Mouse (Mus musculus) T-helper 2 cell (primary cell): ENCODE results near the gene Prex1.

ENCODE experiments used
- in situ Hi-C: fragments of 300-600 bp; cut with MboI, MseI; formaldehyde crosslinking; loops from one replicate; pipeline ENCODE4 v1.15.1; 2025; ENCODE audit warnings: high pct_unique_total_duplicates

Prex1 gene

GRCm38 (mm10) chr2:166636867-166637672, 76.6 kb downstream of the Prex1 start:
- in situ Hi-C loops: no loop called here

GRCm38 (mm10) chr2:166635521-166635920, 78.1 kb downstream of the Prex1 start:
- in situ Hi-C loops: no loop called here

GRCm38 (mm10) chr2:166632571-166633361, 80.9 kb downstream of the Prex1 start:
- in situ Hi-C loops: no loop called here

- in situ Hi-C loops: no loop called here
These were observed 81.9 kb downstream of the Prex1 start for GRCm38 (mm10) chr2:166631621-166632171.

GRCm38 (mm10) chr2:166631189-166631588, 82.4 kb downstream of the Prex1 start:
- in situ Hi-C loops: no loop called here

- in situ Hi-C loops: no loop called here
These were observed 83.5 kb downstream of the Prex1 start for GRCm38 (mm10) chr2:166629941-166630674.

GRCm38 (mm10) chr2:166627578-166627977, 86.1 kb downstream of the Prex1 start:
- in situ Hi-C loops: no loop called here

- in situ Hi-C loops: no loop called here
These were observed 88.4 kb downstream of the Prex1 start for GRCm38 (mm10) chr2:166625219-166625618.

- in situ Hi-C loops: no loop called here
These were observed 90.5 kb downstream of the Prex1 start for GRCm38 (mm10) chr2:166623081-166623567.

GRCm38 (mm10) chr2:166622590-166622989, 91.0 kb downstream of the Prex1 start:
- in situ Hi-C loops: no loop called here

GRCm38 (mm10) chr2:166622079-166622478, 91.6 kb downstream of the Prex1 start:
- in situ Hi-C loops: no loop called here

- in situ Hi-C loops: no loop called here
These were observed 92.8 kb downstream of the Prex1 start for GRCm38 (mm10) chr2:166620529-166621466.

- in situ Hi-C loops: no loop called here
These were observed 93.6 kb downstream of the Prex1 start for GRCm38 (mm10) chr2:166619906-166620490.

GRCm38 (mm10) chr2:166619270-166619669, 94.4 kb downstream of the Prex1 start:
- in situ Hi-C loops: no loop called here

- in situ Hi-C loops: no loop called here
These were observed 95.9 kb downstream of the Prex1 start for GRCm38 (mm10) chr2:166617706-166618105.

- in situ Hi-C loops: no loop called here
These were observed 98.1 kb downstream of the Prex1 start for GRCm38 (mm10) chr2:166615338-166616075.

- in situ Hi-C loops: no loop called here
These were observed 103.4 kb downstream of the Prex1 start for GRCm38 (mm10) chr2:166610271-166610670.

GRCm38 (mm10) chr2:166608509-166608908, 105.1 kb downstream of the Prex1 start:
- in situ Hi-C loops: no loop called here

GRCm38 (mm10) chr2:166606481-166607245, 107.0 kb downstream of the Prex1 start:
- in situ Hi-C loops: no loop called here
